Mouse (Mus musculus) kidney, postnatal 10 days (tissue): ENCODE measurements around the gene Pglyrp1.
"Not testable (repeated sequence)": the region's sequence is repeated elsewhere in the genome, so short reads cannot be mapped to it uniquely, and the experiment has no call there.

ENCODE experiments used
- DNase-seq: peaks from one replicate; pipeline ENCODE4 v3.0.0; 2021; ENCODE audit warnings: mixed read lengths

The Pglyrp1 gene

GRCm38 (mm10) chr7:18871031-18871430, at the start of gene Pglyrp1:
Gene Pglyrp1 (plus strand): TSS chr7:18871331.
- DNase-seq: not testable (repeated sequence)

GRCm38 (mm10) chr7:18821507-18821906, 49.6 kb upstream of the Pglyrp1 start, which contains the start of gene Psg17:
Gene Psg17 (minus strand): TSS chr7:18821607.
- no peak for DNase-seq

GRCm38 (mm10) chr7:18827792-18828546, 43.2 kb upstream of the Pglyrp1 start:
- DNase-seq: no peak

- DNase-seq: peak; percentile 31
These were observed 42.5 kb upstream of the Pglyrp1 start for GRCm38 (mm10) chr7:18828592-18828991.

- no peak for DNase-seq
These were observed 41.6 kb upstream of the Pglyrp1 start for GRCm38 (mm10) chr7:18829545-18829944.

- peak; percentile 48 for DNase-seq
These were observed 38.8 kb upstream of the Pglyrp1 start for GRCm38 (mm10) chr7:18832298-18832697.

GRCm38 (mm10) chr7:18839865-18840264, 31.3 kb upstream of the Pglyrp1 start, which contains the start of gene Mill2:
Gene Mill2 (plus strand): TSS chr7:18839966.
- peak; percentile 31 for DNase-seq

GRCm38 (mm10) chr7:18840386-18841173, 30.6 kb upstream of the Pglyrp1 start:
- peak; percentile 76 for DNase-seq

- peak; percentile 9 for DNase-seq
These were observed 30.0 kb upstream of the Pglyrp1 start for GRCm38 (mm10) chr7:18841174-18841567.

- DNase-seq: peak; percentile 21
These were observed 26.3 kb upstream of the Pglyrp1 start for GRCm38 (mm10) chr7:18844811-18845210.

GRCm38 (mm10) chr7:18848395-18848794, 22.7 kb upstream of the Pglyrp1 start:
- no peak for DNase-seq

- peak; percentile 30 for DNase-seq
These were observed 12.7 kb upstream of the Pglyrp1 start for GRCm38 (mm10) chr7:18858310-18858916.

- DNase-seq: no peak
These were observed 8.3 kb upstream of the Pglyrp1 start for GRCm38 (mm10) chr7:18862801-18863200.

GRCm38 (mm10) chr7:18868491-18868890, 2.6 kb upstream of the Pglyrp1 start:
- DNase-seq: no peak

GRCm38 (mm10) chr7:18872014-18872802, 1.1 kb downstream of the Pglyrp1 start:
- DNase-seq: no peak

GRCm38 (mm10) chr7:18872816-18873215, 1.7 kb downstream of the Pglyrp1 start:
- DNase-seq: no peak

GRCm38 (mm10) chr7:18873253-18873652, 2.1 kb downstream of the Pglyrp1 start:
- DNase-seq: peak; percentile 85

GRCm38 (mm10) chr7:18875372-18875771, 4.2 kb downstream of the Pglyrp1 start:
- no peak for DNase-seq

- DNase-seq: no peak
These were observed 7.6 kb downstream of the Pglyrp1 start for GRCm38 (mm10) chr7:18878691-18879090.

GRCm38 (mm10) chr7:18883991-18884744, 13.0 kb downstream of the Pglyrp1 start:
- DNase-seq: no peak

GRCm38 (mm10) chr7:18884745-18885422, 13.8 kb downstream of the Pglyrp1 start:
- DNase-seq: no peak
